Mouse (Mus musculus): Measurements from ENCODE around the gene Dirc2. TPM values are rescaled to one million over a fixed set of nuclear protein-coding genes. Genes with fewer than 3 reads are reported as not detected.

Gene Dirc2
- polyA plus RNA-seq, 1 experiment = 41.7 TPM

DNA sequence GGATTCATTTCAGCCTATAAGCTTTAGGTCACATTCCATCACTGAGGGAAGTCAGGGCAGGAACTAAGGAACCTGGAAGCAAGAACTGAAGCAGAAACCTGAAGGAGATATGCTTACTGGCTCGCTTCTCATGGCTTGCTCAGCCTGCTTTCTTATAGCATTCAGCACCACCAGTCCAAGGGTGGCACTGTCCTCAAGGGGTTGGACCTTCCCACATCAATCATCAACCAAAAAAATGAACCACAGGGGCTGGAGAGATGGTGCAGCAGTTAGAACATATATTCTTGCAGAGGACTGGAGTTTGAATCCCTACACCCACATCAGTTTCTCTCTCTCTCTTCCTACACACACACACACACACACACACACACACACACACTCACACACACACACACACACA, 4.2 kb downstream of the Dirc2 start:
- TF ChIP-seq CTCF (IDR thresholded peaks at IDR 0.05; ENCODE audit: insufficient read depth, low read length) (no peak), POLR2A (IDR thresholded peaks at IDR 0.05; ENCODE audit: borderline replicate concordance, extremely low read depth, low read depth, low read length) (no peak)
- DNase-seq = no peak
- Histone ChIP-seq H3K4me1 (ENCODE audit: control insufficient read depth, insufficient read depth, low read length) (peaks cover 7% of the 10 kb centered on the region; the same call in 1 of the 2 replicates), H3K4me3 (replicated peaks; ENCODE audit: extremely low read depth, low read depth, low read length) (no peak overlapping the region)
- 71% methylated on average over 1 of the region's 1 CpGs for WGBS

DNA sequence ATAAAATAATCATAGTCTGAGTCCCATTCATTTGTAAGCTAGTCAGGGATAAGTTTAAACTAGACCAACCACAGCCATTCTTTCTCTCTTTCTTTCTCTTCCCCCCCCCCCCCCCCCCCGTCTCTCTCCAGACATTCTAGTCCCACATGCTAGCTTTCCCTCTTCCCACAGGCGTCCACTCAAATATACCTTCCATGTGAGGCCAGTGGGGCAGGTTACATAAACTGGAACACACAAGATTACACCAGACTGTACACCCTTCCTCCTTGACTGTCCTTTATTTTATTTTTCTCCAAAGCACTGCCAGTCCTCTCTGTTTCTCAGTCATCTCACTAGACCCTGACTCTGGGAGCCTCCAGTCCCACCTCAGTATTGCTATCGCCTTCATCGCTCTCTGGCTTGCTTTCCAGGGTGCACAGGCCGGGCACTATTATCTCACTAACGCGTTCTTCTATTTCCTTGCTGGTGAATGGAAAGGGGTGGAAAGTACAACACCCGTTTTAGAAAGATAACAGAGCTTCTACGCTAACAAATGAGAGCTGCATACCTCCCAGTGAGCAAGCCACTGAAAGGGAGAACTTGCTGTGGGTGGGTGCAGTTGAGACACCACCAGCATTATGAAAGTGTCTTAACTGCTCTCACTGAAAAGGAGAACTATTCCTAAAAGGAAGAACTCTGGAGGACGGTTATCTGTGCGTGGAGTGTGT, 5.4 kb downstream of the Dirc2 start:
- peaks cover 7% of the 10 kb centered on the region; the same call in 1 of the 2 replicates for H3K4me1 ChIP-seq (ENCODE audit: control insufficient read depth, insufficient read depth, low read length)
- TF ChIP-seq POLR2A (IDR thresholded peaks at IDR 0.05; ENCODE audit: borderline replicate concordance, extremely low read depth, low read depth, low read length) (no peak), CTCF (IDR thresholded peaks at IDR 0.05; ENCODE audit: insufficient read depth, low read length) (no peak)
- 72% methylated on average over 11 of the region's 11 CpGs for WGBS
- DNase-seq = no peak
- no peak overlapping the region for H3K4me3 ChIP-seq (replicated peaks; ENCODE audit: extremely low read depth, low read depth, low read length)

GRCm38 (mm10) chr16:35759401-35759800, 9.8 kb downstream of the Dirc2 start:
- WGBS = 84% methylated on average over 5 of the region's 5 CpGs
- no peak overlapping the region for H3K4me3 ChIP-seq (replicated peaks; ENCODE audit: extremely low read depth, low read depth, low read length)
- H3K4me1 ChIP-seq (ENCODE audit: control insufficient read depth, insufficient read depth, low read length) = peaks cover 7% of the 10 kb centered on the region
- DNase-seq = no peak
- no peak for TF ChIP-seq POLR2A (IDR thresholded peaks at IDR 0.05; ENCODE audit: borderline replicate concordance, extremely low read depth, low read depth, low read length)
- TF ChIP-seq CTCF (IDR thresholded peaks at IDR 0.05; ENCODE audit: insufficient read depth, low read length) = no peak

GRCm38 (mm10) chr16:35756697-35757096, 12.5 kb downstream of the Dirc2 start:
- peaks cover 5% of the 10 kb centered on the region for H3K4me1 ChIP-seq (ENCODE audit: control insufficient read depth, insufficient read depth, low read length)
- H3K4me3 ChIP-seq (replicated peaks; ENCODE audit: extremely low read depth, low read depth, low read length) = no peak overlapping the region
- 85% methylated on average over 9 of the region's 9 CpGs for WGBS
- no peak for DNase-seq
- TF ChIP-seq POLR2A (IDR thresholded peaks at IDR 0.05; ENCODE audit: borderline replicate concordance, extremely low read depth, low read depth, low read length) (no peak), CTCF (IDR thresholded peaks at IDR 0.05; ENCODE audit: insufficient read depth, low read length) (no peak)

DNA sequence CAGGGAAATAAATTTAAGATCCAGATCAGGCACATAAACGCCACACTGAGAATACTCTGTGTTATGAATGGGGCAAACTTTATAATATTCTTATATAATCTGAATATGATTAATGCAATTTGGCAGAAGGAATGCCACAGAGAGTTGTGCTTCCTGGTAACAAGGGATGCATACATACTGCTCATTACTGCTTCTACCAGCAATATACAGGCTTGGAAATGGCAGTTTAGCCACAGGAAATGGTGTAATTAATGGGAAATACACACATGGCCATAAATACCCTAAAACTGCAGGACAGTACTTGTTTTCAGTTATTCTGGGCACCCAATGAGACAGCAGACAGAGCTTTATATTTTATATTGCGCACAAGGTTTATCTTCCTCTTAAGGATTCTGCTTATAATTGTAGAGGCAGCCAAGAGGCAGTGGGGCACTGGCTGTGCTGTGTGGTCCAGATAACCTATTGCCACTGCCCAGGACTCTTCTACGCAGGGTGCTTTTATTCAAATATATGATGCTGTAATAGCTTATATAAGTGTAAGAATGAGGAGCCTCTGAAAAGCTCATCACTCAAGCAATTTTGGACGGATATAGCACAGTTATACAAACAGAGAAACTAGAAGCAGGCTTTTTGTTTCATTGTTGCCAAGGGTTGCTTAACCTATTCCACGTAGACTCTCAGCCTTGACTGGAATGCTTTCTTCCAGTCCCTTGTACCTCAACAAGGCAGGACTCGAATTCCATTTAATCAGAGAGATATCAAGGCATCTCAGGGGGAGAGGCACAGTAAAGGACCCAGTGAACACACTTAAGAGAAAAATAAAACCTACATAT, 13.4 kb downstream of the Dirc2 start:
- no peak for TF ChIP-seq POLR2A (IDR thresholded peaks at IDR 0.05; ENCODE audit: borderline replicate concordance, extremely low read depth, low read depth, low read length)
- no peak for TF ChIP-seq CTCF (IDR thresholded peaks at IDR 0.05; ENCODE audit: insufficient read depth, low read length)
- Histone ChIP-seq H3K4me1 (ENCODE audit: control insufficient read depth, insufficient read depth, low read length) (peaks cover 5% of the 10 kb centered on the region), H3K4me3 (replicated peaks; ENCODE audit: extremely low read depth, low read depth, low read length) (no peak overlapping the region)
- 41% methylated on average over 6 of the region's 6 CpGs for WGBS
- DNase-seq = no peak

- no peak for TF ChIP-seq CTCF (IDR thresholded peaks at IDR 0.05; ENCODE audit: insufficient read depth, low read length)
- TF ChIP-seq POLR2A (IDR thresholded peaks at IDR 0.05; ENCODE audit: borderline replicate concordance, extremely low read depth, low read depth, low read length) = no peak
- Histone ChIP-seq H3K4me3 (replicated peaks; ENCODE audit: extremely low read depth, low read depth, low read length) (no peak overlapping the region), H3K4me1 (ENCODE audit: control insufficient read depth, insufficient read depth, low read length) (peaks cover 5% of the 10 kb centered on the region)
- 88% methylated on average over 5 of the region's 5 CpGs for WGBS
- DNase-seq = no peak
Measured at GRCm38 (mm10) chr16:35753926-35754325, 15.2 kb downstream of the Dirc2 start.

- H3K4me1 ChIP-seq (ENCODE audit: control insufficient read depth, insufficient read depth, low read length) = peaks cover 5% of the 10 kb centered on the region
- no peak for TF ChIP-seq POLR2A (IDR thresholded peaks at IDR 0.05; ENCODE audit: borderline replicate concordance, extremely low read depth, low read depth, low read length)
- no peak for TF ChIP-seq CTCF (IDR thresholded peaks at IDR 0.05; ENCODE audit: insufficient read depth, low read length)
- no peak overlapping the region for H3K4me3 ChIP-seq (replicated peaks; ENCODE audit: extremely low read depth, low read depth, low read length)
- DNase-seq = no peak
- 88% methylated on average over 4 of the region's 4 CpGs for WGBS
Measured at GRCm38 (mm10) chr16:35751841-35752240, 17.3 kb downstream of the Dirc2 start.

DNA sequence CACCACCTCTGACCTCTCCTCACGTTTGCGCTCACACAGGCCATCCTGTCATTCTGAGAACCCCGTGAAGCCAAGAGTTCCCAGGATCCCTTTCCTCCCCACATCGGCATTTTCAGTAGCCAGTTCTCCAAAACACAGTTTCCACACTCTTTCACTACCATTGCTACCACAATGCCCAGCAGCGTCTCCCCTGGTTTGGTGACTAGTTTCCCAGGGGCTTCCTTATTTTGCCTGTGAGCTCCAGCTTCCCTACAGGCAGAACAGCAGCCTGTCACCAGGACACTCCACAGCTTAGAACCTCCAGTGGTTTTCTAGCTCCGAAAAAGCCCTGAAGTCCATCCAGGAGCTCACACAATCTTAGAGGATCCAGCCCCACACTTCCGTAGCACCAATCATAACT, 19.8 kb downstream of the Dirc2 start:
- Histone ChIP-seq H3K4me3 (replicated peaks; ENCODE audit: extremely low read depth, low read depth, low read length) (no peak overlapping the region), H3K4me1 (ENCODE audit: control insufficient read depth, insufficient read depth, low read length) (no peaks in the 10 kb centered on the region)
- TF ChIP-seq CTCF (IDR thresholded peaks at IDR 0.05; ENCODE audit: insufficient read depth, low read length) = no peak
- no peak for TF ChIP-seq POLR2A (IDR thresholded peaks at IDR 0.05; ENCODE audit: borderline replicate concordance, extremely low read depth, low read depth, low read length)
- 74% methylated on average over 7 of the region's 7 CpGs for WGBS
- no peak for DNase-seq

GRCm38 (mm10) chr16:35748237-35748603, 20.9 kb downstream of the Dirc2 start:
- Histone ChIP-seq H3K4me1 (ENCODE audit: control insufficient read depth, insufficient read depth, low read length) (no peaks in the 10 kb centered on the region), H3K4me3 (replicated peaks; ENCODE audit: extremely low read depth, low read depth, low read length) (no peak overlapping the region)
- no peak for TF ChIP-seq CTCF (IDR thresholded peaks at IDR 0.05; ENCODE audit: insufficient read depth, low read length)
- no peak for TF ChIP-seq POLR2A (IDR thresholded peaks at IDR 0.05; ENCODE audit: borderline replicate concordance, extremely low read depth, low read depth, low read length)
- no peak for DNase-seq
- whole genome bisulfite sequencing = 81% methylated on average over 7 of the region's 7 CpGs

Measured in lung, adult 2 months (tissue).